Mouse (Mus musculus) liver, embryonic 16.5 days (tissue): ENCODE results near the gene Vwa3a. TPM values are rescaled to one million over a fixed set of nuclear protein-coding genes. Genes with fewer than 3 reads are reported as not detected.

Experiments
- ATAC-seq: fragments of 200-750 bp; cut with Nextera tagmentation; 2 replicates; pipeline ENCODE4 v1.8.0; 2017; ENCODE audit warnings: low read depth, mild to moderate bottlenecking, moderate number of reproducible peaks, moderate library complexity
- H3K27ac ChIP-seq: fragments of 300-500 bp; sonication (generic); 2 replicates; pipeline ENCODE4 v1.5.1; 2014; ENCODE audit warnings: mild to moderate bottlenecking, low read length
- H3K27me3 ChIP-seq: fragments of 300-500 bp; sonication (generic); 2 replicates; pipeline ENCODE4 v1.6.1; 2014; ENCODE audit warnings: low read depth, low read length, mixed read lengths; ENCODE audit not compliant: control insufficient read depth, insufficient read depth
- H3K36me3 ChIP-seq: fragments of 300-500 bp; sonication (generic); 2 replicates; pipeline ENCODE4 v1.6.1; 2014; ENCODE audit warnings: mild to moderate bottlenecking; ENCODE audit not compliant: control insufficient read depth, insufficient read depth
- H3K4me1 ChIP-seq: fragments of 300-500 bp; sonication (generic); 2 replicates; pipeline ENCODE4 v1.6.1; 2014; ENCODE audit warnings: low read depth, low read length, mixed read lengths; ENCODE audit not compliant: control insufficient read depth
- H3K4me2 ChIP-seq: fragments of 300-500 bp; sonication (generic); 2 replicates; pipeline ENCODE4 v1.6.1; 2014; ENCODE audit warnings: low read depth, low read length, mixed read lengths
- H3K4me3 ChIP-seq: fragments of 300-500 bp; sonication (generic); 2 replicates; pipeline ENCODE4 v1.5.1; 2014; ENCODE audit warnings: low read depth, mild to moderate bottlenecking, low read length
- H3K9ac ChIP-seq: fragments of 300-500 bp; sonication (generic); 2 replicates; pipeline ENCODE4 v1.6.1; 2014; ENCODE audit warnings: low read depth, low read length
- H3K9me3 ChIP-seq: fragments of 300-500 bp; sonication (generic); replicated peaks from 2 replicates; pipeline ENCODE4 v1.6.1; 2016; ENCODE audit warnings: low read length; ENCODE audit not compliant: control insufficient read depth
- WGBS: fragments of 180-500 bp; shearing (Covaris S2); extraction: QIAGEN DNeasy Blood & Tissue Kit; methylation state at CpG from one replicate; pipeline ENCODE4 v1.1.7; 2014; ENCODE audit not compliant: insufficient replicate concordance; 5-methylcytosine and 5-hydroxymethylcytosine counted together
- polyA plus RNA-seq: library from polyadenylated mRNA; unstranded; fragments of >200 nt; fragmentation: Nextera tagmentation; extraction: Ambion mirVana; gene quantifications from 2 replicates; pipeline ENCODE4 v1.2.1, GENCODE M21; 2015

The Vwa3a gene
- polyA plus RNA-seq, 1 experiment from 2014 or later = 0.22 TPM

- no peaks in the 10 kb centered on the region for H3K4me1 ChIP-seq
- H3K9ac ChIP-seq = no peak overlapping the region
- H3K4me2 ChIP-seq = no peak overlapping the region
- H3K4me3 ChIP-seq = no peak overlapping the region
- H3K36me3 ChIP-seq = no peaks in the 10 kb centered on the region
- H3K9me3 ChIP-seq = no peaks in the 10 kb centered on the region
- H3K27me3 ChIP-seq = no peaks in the 10 kb centered on the region
- peak; percentile 47; the same call in 1 of the 2 replicates for ATAC-seq
- WGBS = 4% methylated on average over 5 of the region's 5 CpGs
- H3K27ac ChIP-seq = no peak overlapping the region
Measured at GRCm38 (mm10) chr7:120754671-120755070, 15.6 kb downstream of the Vwa3a start.

GRCm38 (mm10) chr7:120767369-120767768, 28.3 kb downstream of the Vwa3a start:
- Histone ChIP-seq H3K4me2 (no peak overlapping the region), H3K27ac (no peak overlapping the region), H3K9ac (no peak overlapping the region), H3K4me1 (no peaks in the 10 kb centered on the region), H3K9me3 (no peaks in the 10 kb centered on the region), H3K4me3 (no peak overlapping the region), H3K36me3 (no peaks in the 10 kb centered on the region), H3K27me3 (no peaks in the 10 kb centered on the region)
- no peak for ATAC-seq
- 4% methylated on average over 1 of the region's 1 CpGs for WGBS

- Histone ChIP-seq H3K4me3 (no peak overlapping the region), H3K9me3 (no peaks in the 10 kb centered on the region), H3K9ac (no peak overlapping the region), H3K36me3 (no peaks in the 10 kb centered on the region), H3K27ac (no peak overlapping the region), H3K4me2 (no peak overlapping the region), H3K27me3 (no peaks in the 10 kb centered on the region), H3K4me1 (no peaks in the 10 kb centered on the region)
- ATAC-seq = no peak
- 24% methylated on average over 1 of the region's 1 CpGs for WGBS
Measured at GRCm38 (mm10) chr7:120771389-120771788, 32.3 kb downstream of the Vwa3a start.

- no peaks in the 10 kb centered on the region; the same call in none of the 2 replicates for H3K4me1 ChIP-seq
- H3K36me3 ChIP-seq = no peaks in the 10 kb centered on the region
- no peaks in the 10 kb centered on the region for H3K9me3 ChIP-seq
- no peak overlapping the region for H3K9ac ChIP-seq
- no peak overlapping the region for H3K4me2 ChIP-seq
- no peak overlapping the region for H3K27ac ChIP-seq
- no peak overlapping the region for H3K4me3 ChIP-seq
- no peaks in the 10 kb centered on the region for H3K27me3 ChIP-seq
- 12% methylated on average over 2 of the region's 2 CpGs for WGBS
- peak; percentile 58; the same call in 1 of the 2 replicates for ATAC-seq
Measured at GRCm38 (mm10) chr7:120778012-120778411, 38.9 kb downstream of the Vwa3a start.

- 50% methylated on average over 4 of the region's 4 CpGs for WGBS
- Histone ChIP-seq H3K27me3 (no peaks in the 10 kb centered on the region), H3K4me2 (no peak overlapping the region), H3K36me3 (no peaks in the 10 kb centered on the region), H3K4me1 (no peaks in the 10 kb centered on the region), H3K9ac (no peak overlapping the region), H3K9me3 (no peaks in the 10 kb centered on the region), H3K4me3 (no peak overlapping the region), H3K27ac (no peak overlapping the region)
- no peak for ATAC-seq
Measured at GRCm38 (mm10) chr7:120795544-120795943, 56.4 kb downstream of the Vwa3a start.

- Histone ChIP-seq H3K4me3 (no peak overlapping the region), H3K36me3 (no peaks in the 10 kb centered on the region), H3K27me3 (no peaks in the 10 kb centered on the region), H3K27ac (no peak overlapping the region), H3K4me2 (no peak overlapping the region), H3K4me1 (no peaks in the 10 kb centered on the region), H3K9me3 (no peaks in the 10 kb centered on the region), H3K9ac (no peak overlapping the region)
- WGBS = 43% methylated on average over 3 of the region's 3 CpGs
- no peak for ATAC-seq
Measured at GRCm38 (mm10) chr7:120796369-120796768, 57.3 kb downstream of the Vwa3a start.

GRCm38 (mm10) chr7:120803268-120803667, 64.2 kb downstream of the Vwa3a start:
- no peak overlapping the region for H3K27ac ChIP-seq
- no peak overlapping the region for H3K4me3 ChIP-seq
- no peaks in the 10 kb centered on the region for H3K4me1 ChIP-seq
- H3K9me3 ChIP-seq = no peaks in the 10 kb centered on the region
- no peak overlapping the region for H3K9ac ChIP-seq
- no peak overlapping the region for H3K4me2 ChIP-seq
- ATAC-seq = no peak
- H3K27me3 ChIP-seq = no peaks in the 10 kb centered on the region
- H3K36me3 ChIP-seq = no peaks in the 10 kb centered on the region
- WGBS = 67% methylated on average over 2 of the region's 2 CpGs

GRCm38 (mm10) chr7:120809705-120810104, 70.6 kb downstream of the Vwa3a start:
- Histone ChIP-seq H3K27ac (no peak overlapping the region), H3K36me3 (no peaks in the 10 kb centered on the region), H3K9me3 (no peaks in the 10 kb centered on the region), H3K9ac (no peak overlapping the region), H3K4me2 (no peak overlapping the region), H3K27me3 (peaks cover 8% of the 10 kb centered on the region), H3K4me1 (no peaks in the 10 kb centered on the region), H3K4me3 (no peak overlapping the region)
- 13% methylated on average over 27 of the region's 27 CpGs for WGBS
- no peak; the same call in 1 of the 2 replicates for ATAC-seq

GRCm38 (mm10) chr7:120811834-120812415, 72.8 kb downstream of the Vwa3a start, which contains the start of gene Gm5737:
Gene Gm5737 (plus strand): TSS chr7:120812365.
- ATAC-seq = no peak
- WGBS = 53% methylated on average over 6 of the region's 6 CpGs
- H3K9ac ChIP-seq = no peak within 1 kb of the TSS
- no peak within 1 kb of the TSS for H3K4me2 ChIP-seq
- H3K36me3 ChIP-seq = no peaks in the 10 kb centered on the region
- no peaks in the 10 kb centered on the region for H3K9me3 ChIP-seq
- peaks cover 8% of the 10 kb centered on the region for H3K27me3 ChIP-seq
- H3K27ac ChIP-seq = no peak within 1 kb of the TSS
- no peak within 1 kb of the TSS for H3K4me3 ChIP-seq
- H3K4me1 ChIP-seq = no peaks in the 10 kb centered on the region
